In the genomic region with DNA sequence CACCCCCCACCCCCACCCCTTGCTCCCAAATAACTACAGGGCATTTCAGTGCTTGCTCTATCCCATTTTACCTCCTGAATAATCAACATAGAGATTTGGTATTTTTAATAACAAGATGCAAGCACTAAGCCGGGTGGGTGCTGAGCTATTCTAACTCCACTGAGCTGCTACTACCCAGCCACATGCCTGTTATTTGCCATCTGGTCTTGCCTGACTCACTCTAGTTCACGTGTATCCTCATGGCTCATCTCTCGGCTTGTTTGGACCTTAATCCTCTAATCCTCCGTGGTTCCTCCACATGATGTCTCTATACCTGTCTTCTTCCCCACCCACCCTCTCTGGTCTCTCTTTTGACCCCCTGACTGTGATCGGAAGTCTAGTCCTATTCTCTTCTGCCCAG, we compare ENCODE assay signal across 21 mouse cellular contexts.
DNase-seq lines count a peak whose midpoint lies in the region; ATAC-seq and TF ChIP-seq lines count a peak whose summit lies in the region.
"Had no signal": no experiment of that assay in that cellular context is flagged by ENCODE, and none has a peak within 500 bp of the region (broad histone marks: within the 10 kb centered on the region; RNA-seq: fewer than 3 reads in every experiment).

No protein-coding gene starts in this region.

- no peak overlapping the region for H3K27ac ChIP-seq in testis, adult 2 months (ENCODE audit: control insufficient read depth, insufficient read depth, low read depth, low read length)
- H3K27ac ChIP-seq in limb, embryonic 10.5 days, result no peak overlapping the region
- H3K27ac ChIP-seq in neural tube, embryonic 15.5 days (replicated peaks), result no peak overlapping the region
- H3K27ac ChIP-seq: forebrain, embryonic 10.5 days; heart, embryonic 10.5 days; limb, embryonic 15.5 days; macrophage had no signal

- no peaks in the 10 kb centered on the region for H3K4me1 ChIP-seq in testis, adult 2 months (ENCODE audit: control insufficient read depth, insufficient read depth, low read length)
- H3K4me1 ChIP-seq in limb, embryonic 10.5 days, result no peaks in the 10 kb centered on the region
- H3K4me1 ChIP-seq in neural tube, embryonic 15.5 days, result peaks cover 15% of the 10 kb centered on the region
- H3K4me1 ChIP-seq: forebrain, embryonic 10.5 days; heart, embryonic 10.5 days; limb, embryonic 15.5 days had no signal

- no peaks in the 10 kb centered on the region for H3K9me3 ChIP-seq in limb, embryonic 10.5 days (replicated peaks)
- H3K9me3 ChIP-seq in neural tube, embryonic 15.5 days (replicated peaks), result no peaks in the 10 kb centered on the region
- H3K9me3 ChIP-seq: forebrain, embryonic 10.5 days; heart, embryonic 10.5 days; limb, embryonic 15.5 days had no signal

- H3K27me3 ChIP-seq in testis, adult 2 months (ENCODE audit: control insufficient read depth, insufficient read depth, low read length), result no peaks in the 10 kb centered on the region
- H3K27me3 ChIP-seq in limb, embryonic 10.5 days (ENCODE audit: low read depth, poor library complexity, severe bottlenecking), result no peaks in the 10 kb centered on the region
- no peaks in the 10 kb centered on the region for H3K27me3 ChIP-seq in neural tube, embryonic 15.5 days (replicated peaks)
- H3K27me3 ChIP-seq: limb, embryonic 15.5 days had no signal

- DNase-seq in frontal cortex, postnatal 36 days (ENCODE audit: low spot score in 2 of 2), result peak; percentile 17 to 43
- DNase-seq in frontal cortex, postnatal 14 days (ENCODE audit: low spot score in 2 of 2), result no peak
- no peak for DNase-seq in testis, postnatal 14 days (ENCODE audit: low spot score)
- peak; percentile 64 to 85 for DNase-seq in layer of hippocampus, adult 18-20 months (ENCODE audit: low spot score in 2 of 2)
- DNase-seq in limb, embryonic 10.5 days (ENCODE audit: low spot score), result no peak
- no peak for DNase-seq in gastrocnemius, postnatal 4 days (ENCODE audit: low spot score in 2 of 2)
- DNase-seq: adrenal gland, adult 2 months; B cell, adult 2 months; heart, postnatal 36 days; kidney, adult 11 months; kidney, postnatal 14 days; liver, postnatal 0 days; midbrain, embryonic 14.5 days; thymus, adult 18-20 months had no signal

- ATAC-seq in neural tube, embryonic 15.5 days (ENCODE audit: low FRiP score), result no peak
- ATAC-seq: hindbrain, embryonic 16.5 days; liver, postnatal 0 days had no signal

- H3K36me3 ChIP-seq in testis, adult 2 months (ENCODE audit: control insufficient read depth, insufficient read depth, low read length), result no peaks in the 10 kb centered on the region; the same call in 1 of the 2 replicates
- no peaks in the 10 kb centered on the region for H3K36me3 ChIP-seq in limb, embryonic 10.5 days
- H3K36me3 ChIP-seq in neural tube, embryonic 15.5 days, result no peaks in the 10 kb centered on the region
- H3K36me3 ChIP-seq: forebrain, embryonic 10.5 days; heart, embryonic 10.5 days; limb, embryonic 15.5 days had no signal

- peak overlapping the region; percentile 1; the same call in 1 of the 2 replicates for H3K4me3 ChIP-seq in testis, adult 2 months (ENCODE audit: control insufficient read depth, low read depth, low read length)
- no peak overlapping the region for H3K4me3 ChIP-seq in limb, embryonic 10.5 days
- H3K4me3 ChIP-seq in neural tube, embryonic 15.5 days (replicated peaks), result no peak overlapping the region
- H3K4me3 ChIP-seq: forebrain, embryonic 10.5 days; heart, embryonic 10.5 days; limb, embryonic 15.5 days had no signal

- no peak overlapping the region for H3K4me2 ChIP-seq in neural tube, embryonic 15.5 days
- H3K4me2 ChIP-seq: limb, embryonic 15.5 days had no signal

- no peak for TF ChIP-seq POLR2A in testis, adult 2 months (IDR thresholded peaks at IDR 0.05; ENCODE audit: control insufficient read depth, low read depth, low read length)

- WGBS in limb, embryonic 10.5 days, result 81% methylated on average over 5 of the region's 5 CpGs
- 70% methylated on average over 5 of the region's 5 CpGs for WGBS in neural tube, embryonic 15.5 days

- no peak for TF ChIP-seq CTCF in testis, adult 2 months (IDR thresholded peaks at IDR 0.05; ENCODE audit: control insufficient read depth, insufficient read depth, insufficient replicate concordance, low read depth, low read length)

- no peak overlapping the region for H3K9ac ChIP-seq in neural tube, embryonic 15.5 days (replicated peaks)
- H3K9ac ChIP-seq: limb, embryonic 15.5 days; liver, postnatal 0 days had no signal

Comparison
In these comparisons a context has a peak if more than half of its experiments do, and no peak if none do; other contexts are left out.
1. DNase-seq: peak in frontal cortex, postnatal 36 days (2 of 2) and layer of hippocampus, adult 18-20 months (2 of 2); none in frontal cortex, postnatal 14 days (0 of 2), testis, postnatal 14 days (single experiment), limb, embryonic 10.5 days (single experiment) and gastrocnemius, postnatal 4 days (0 of 2).